Mouse (Mus musculus): ENCODE data around the gene Sub1. TPM values are rescaled to one million over a fixed set of nuclear protein-coding genes. Genes with fewer than 3 reads are reported as not detected.

The Sub1 gene
- 659 and 677 TPM in 2 replicates for polyA plus RNA-seq (2016; fragmentation: Nextera tagmentation; extraction: Ambion mirVana)

DNA sequence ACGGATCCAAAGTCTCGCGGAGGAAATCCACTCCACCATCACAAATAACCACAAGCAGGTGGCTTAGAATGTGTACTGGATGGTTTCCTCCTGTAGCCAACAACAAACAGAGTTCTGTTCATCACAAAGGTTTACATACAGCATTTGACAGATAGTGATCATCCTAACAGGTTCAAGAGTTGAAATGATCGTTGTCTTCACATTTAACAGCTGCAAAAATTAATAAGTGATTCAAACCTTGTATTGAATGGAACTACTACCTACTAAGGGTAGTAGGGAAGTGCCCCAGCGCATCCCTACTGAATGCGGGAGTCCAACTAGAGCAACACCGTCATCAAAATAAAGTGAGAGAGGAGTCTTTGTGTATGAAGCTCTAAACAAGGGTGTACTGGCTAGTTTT is at the start of gene Sub1:
Gene Sub1 (minus strand): TSS at position 101 of the 400 bp plus-strand sequence.
- 92% methylated on average over 7 of the region's 7 CpGs for WGBS
- peak within 1 kb of the TSS; percentile 87; the same call in 1 of the 2 replicates for H3K27ac ChIP-seq
- H3K4me2 ChIP-seq (replicated peaks), result peak within 1 kb of the TSS; percentile 35
- peak within 1 kb of the TSS; percentile 97 for H3K9ac ChIP-seq
- H3K4me3 ChIP-seq, result peak within 1 kb of the TSS; percentile 98
- H3K36me3 ChIP-seq, result 0 out of 2 replicates have a peak, but pooled peaks cover 14% of the 10 kb centered on the region
- ATAC-seq (ENCODE audit: low FRiP score), result no peak
- H3K9me3 ChIP-seq (replicated peaks), result no peaks in the 10 kb centered on the region
- H3K4me1 ChIP-seq, result peaks cover 24% of the 10 kb centered on the region
- no peaks in the 10 kb centered on the region for H3K27me3 ChIP-seq

DNA sequence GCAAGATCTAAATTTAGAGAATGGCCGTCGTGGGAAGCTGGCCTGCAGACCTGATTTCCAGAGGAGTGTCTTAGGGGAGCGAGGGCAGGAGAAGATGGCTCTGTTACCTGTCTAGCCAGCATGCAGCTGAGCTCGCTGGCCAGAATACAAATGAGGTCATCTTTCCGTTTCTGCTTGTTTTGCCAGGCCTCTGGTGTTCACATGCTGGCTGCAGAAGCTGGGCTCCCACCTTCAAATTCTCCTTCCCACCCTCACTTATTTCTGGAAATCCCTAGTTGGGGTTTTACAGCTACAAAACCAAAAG is 43.6 kb upstream of the Sub1 start:
- no peak overlapping the region for H3K4me3 ChIP-seq
- H3K36me3 ChIP-seq, result no peaks in the 10 kb centered on the region
- no peak overlapping the region for H3K27ac ChIP-seq
- H3K9me3 ChIP-seq (replicated peaks), result no peaks in the 10 kb centered on the region
- ATAC-seq (ENCODE audit: low FRiP score), result no peak
- no peaks in the 10 kb centered on the region for H3K27me3 ChIP-seq
- H3K9ac ChIP-seq, result no peak overlapping the region
- 62% methylated on average over 5 of the region's 5 CpGs for WGBS
- H3K4me1 ChIP-seq, result peaks cover 15% of the 10 kb centered on the region
- H3K4me2 ChIP-seq (replicated peaks), result no peak overlapping the region

DNA sequence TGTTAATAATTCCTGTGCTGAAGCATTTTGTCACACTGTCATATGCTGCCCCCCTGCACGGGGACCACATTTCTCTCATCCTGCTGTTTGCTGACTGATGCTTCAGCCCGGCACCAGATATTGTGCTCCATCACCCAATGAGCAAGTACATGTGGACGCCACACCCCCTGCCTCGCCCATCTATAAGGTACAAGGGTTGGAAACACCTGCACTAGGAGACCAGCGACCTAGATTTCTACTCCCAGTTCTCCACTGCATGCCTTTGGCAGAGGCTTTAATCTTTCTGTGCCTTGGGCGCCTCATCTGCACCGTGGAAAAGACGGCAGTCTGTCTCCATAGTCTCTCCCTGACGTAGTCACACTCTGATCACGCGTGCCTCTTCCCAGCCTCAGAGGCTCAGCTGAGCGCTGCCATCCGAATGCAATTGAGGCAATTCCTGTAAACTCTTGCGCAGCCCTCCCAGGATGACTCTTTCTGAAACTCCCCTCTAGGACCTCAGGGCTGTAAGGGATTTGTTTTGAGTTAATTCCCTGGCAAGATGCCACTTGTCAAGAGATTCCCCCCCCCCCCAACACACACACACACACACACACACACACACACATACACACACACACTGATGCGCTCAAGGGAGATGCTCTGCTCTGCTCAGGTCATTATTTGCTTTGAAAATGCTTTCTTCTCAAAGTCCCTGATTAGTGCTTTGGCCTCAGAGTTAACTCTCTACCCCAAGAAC is 43.1 kb upstream of the Sub1 start:
- 0 out of 2 replicates have a peak overlapping the region, but pooled peaks have one; percentile 5 for H3K4me2 ChIP-seq (replicated peaks)
- peak; percentile 53; the same call in 1 of the 2 replicates for ATAC-seq (ENCODE audit: low FRiP score)
- 76% methylated on average over 15 of the region's 15 CpGs for WGBS
- H3K36me3 ChIP-seq, result no peaks in the 10 kb centered on the region
- no peak overlapping the region for H3K9ac ChIP-seq
- H3K27ac ChIP-seq, result 0 out of 2 replicates have a peak overlapping the region, but pooled peaks have one; percentile 24
- H3K4me3 ChIP-seq, result no peak overlapping the region
- H3K9me3 ChIP-seq (replicated peaks), result no peaks in the 10 kb centered on the region
- no peaks in the 10 kb centered on the region for H3K27me3 ChIP-seq
- H3K4me1 ChIP-seq, result peaks cover 15% of the 10 kb centered on the region

DNA sequence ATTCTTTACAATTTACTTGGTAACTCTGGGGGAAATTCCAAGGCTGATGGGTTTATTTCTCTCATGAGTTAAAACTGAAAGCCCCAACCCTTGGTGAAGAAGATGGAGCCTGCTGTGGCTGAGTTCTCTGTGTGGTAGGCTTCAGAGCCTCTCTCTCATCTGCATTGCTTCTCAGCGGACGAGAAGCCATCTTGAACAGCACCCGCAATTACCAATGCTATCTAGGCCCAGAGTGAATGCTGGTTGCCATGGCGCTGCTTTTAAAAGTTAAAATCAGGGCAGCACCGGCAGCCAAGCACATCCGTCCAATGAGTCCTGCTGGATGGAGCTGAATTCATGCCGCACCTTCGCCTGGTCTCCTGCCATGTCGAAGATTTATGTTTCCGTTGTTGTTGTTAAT is 42.5 kb upstream of the Sub1 start:
- H3K27me3 ChIP-seq, result no peaks in the 10 kb centered on the region
- no peaks in the 10 kb centered on the region for H3K9me3 ChIP-seq (replicated peaks)
- no peak overlapping the region for H3K4me3 ChIP-seq
- H3K4me1 ChIP-seq, result peaks cover 15% of the 10 kb centered on the region
- peak; percentile 69 for ATAC-seq (ENCODE audit: low FRiP score)
- peak overlapping the region; percentile 42; the same call in 1 of the 2 replicates for H3K27ac ChIP-seq
- H3K36me3 ChIP-seq, result no peaks in the 10 kb centered on the region
- 51% methylated on average over 10 of the region's 10 CpGs for WGBS
- H3K4me2 ChIP-seq (replicated peaks), result 0 out of 2 replicates have a peak overlapping the region, but pooled peaks have one; percentile 8
- no peak overlapping the region for H3K9ac ChIP-seq

DNA sequence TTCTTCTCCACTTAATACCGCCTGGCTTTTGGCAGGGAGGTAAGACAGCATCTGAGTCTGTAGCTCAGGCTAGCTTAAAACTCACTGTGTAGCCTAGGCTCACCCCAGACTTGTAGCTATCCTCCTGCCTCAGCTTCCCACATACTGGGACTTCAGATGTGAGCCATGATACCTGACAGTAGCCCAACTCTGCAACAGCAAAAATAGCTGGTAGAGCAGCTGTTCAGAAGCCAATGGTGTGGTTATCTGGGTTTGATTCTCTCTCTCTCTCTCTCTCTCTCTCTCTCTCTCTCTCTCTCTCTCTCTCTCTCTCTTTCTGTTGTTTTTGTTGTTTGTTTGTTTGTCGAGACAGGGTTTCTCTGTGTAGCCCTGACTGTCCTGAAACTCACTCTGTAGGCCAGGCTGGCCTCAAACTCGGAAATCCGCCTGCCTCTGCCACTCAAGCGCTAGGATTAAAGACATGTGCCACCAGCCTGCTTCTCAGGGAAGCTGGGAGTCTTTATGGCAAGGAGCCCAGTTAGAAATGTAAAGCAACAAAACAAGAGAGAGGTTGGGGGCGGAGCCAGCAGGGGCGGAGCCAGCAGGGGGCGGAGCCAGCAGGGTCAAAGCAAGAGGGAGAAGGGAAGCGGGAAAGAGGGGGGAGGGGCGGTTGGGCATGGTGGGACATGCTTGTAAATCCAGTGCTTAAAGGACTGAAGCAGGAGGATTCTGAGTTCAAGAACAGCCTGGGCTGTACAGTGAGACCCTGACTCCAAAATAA is 41.3 kb upstream of the Sub1 start:
- Histone ChIP-seq H3K4me2 (replicated peaks) (no peak overlapping the region), H3K27ac (no peak overlapping the region), H3K27me3 (no peaks in the 10 kb centered on the region), H3K9me3 (replicated peaks) (no peaks in the 10 kb centered on the region), H3K36me3 (no peaks in the 10 kb centered on the region), H3K4me1 (peaks cover 15% of the 10 kb centered on the region), H3K4me3 (no peak overlapping the region), H3K9ac (no peak overlapping the region)
- WGBS, result 76% methylated on average over 10 of the region's 10 CpGs
- ATAC-seq (ENCODE audit: low FRiP score), result peak; percentile 39; the same call in 1 of the 2 replicates

DNA sequence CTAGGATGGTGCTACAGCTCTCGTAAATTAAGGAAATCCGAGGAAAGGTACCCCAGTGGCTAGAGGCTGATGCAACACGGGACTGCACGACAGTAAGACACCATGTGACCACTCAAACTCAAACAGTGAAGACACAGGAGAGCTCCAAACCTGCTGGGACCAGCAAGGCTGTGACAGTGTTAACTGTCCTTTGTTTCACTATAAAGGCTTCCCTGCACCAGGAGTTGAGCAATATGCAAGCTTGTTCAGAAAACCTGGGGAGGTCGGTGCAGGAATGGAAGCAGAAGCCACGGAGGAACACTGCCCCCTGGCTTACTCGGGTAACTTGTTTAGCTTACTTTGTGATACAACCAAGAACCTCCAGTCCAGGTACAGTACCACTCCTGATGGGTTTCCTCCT is 40.4 kb upstream of the Sub1 start:
- no peak overlapping the region for H3K27ac ChIP-seq
- H3K4me2 ChIP-seq (replicated peaks), result no peak overlapping the region
- no peaks in the 10 kb centered on the region for H3K36me3 ChIP-seq
- no peak for ATAC-seq (ENCODE audit: low FRiP score)
- no peak overlapping the region for H3K9ac ChIP-seq
- no peak overlapping the region for H3K4me3 ChIP-seq
- peaks cover 15% of the 10 kb centered on the region for H3K4me1 ChIP-seq
- H3K27me3 ChIP-seq, result no peaks in the 10 kb centered on the region
- 64% methylated on average over 7 of the region's 7 CpGs for WGBS
- H3K9me3 ChIP-seq (replicated peaks), result no peaks in the 10 kb centered on the region

DNA sequence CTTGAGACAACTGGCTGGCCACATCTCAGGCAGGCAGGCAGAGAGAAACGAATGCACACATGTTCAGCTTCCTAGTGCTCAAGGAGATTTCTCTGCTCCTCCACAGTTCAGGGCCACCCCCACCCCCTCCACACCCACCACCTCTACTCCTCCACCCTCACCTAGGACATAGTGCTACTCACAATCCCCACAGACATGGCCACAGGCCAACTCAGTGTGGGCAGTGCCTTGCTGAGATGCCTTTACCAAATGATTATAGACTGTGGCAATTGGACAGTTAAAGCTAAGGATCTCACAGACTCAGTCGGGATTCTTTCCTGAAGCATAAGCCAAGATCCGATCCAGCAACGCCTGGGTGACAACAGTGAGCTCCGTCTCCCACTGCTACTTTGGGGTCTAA is 39.9 kb upstream of the Sub1 start:
- no peaks in the 10 kb centered on the region for H3K36me3 ChIP-seq
- no peaks in the 10 kb centered on the region for H3K27me3 ChIP-seq
- 83% methylated on average over 5 of the region's 5 CpGs for WGBS
- H3K4me2 ChIP-seq (replicated peaks), result no peak overlapping the region
- H3K4me3 ChIP-seq, result no peak overlapping the region
- H3K4me1 ChIP-seq, result peaks cover 15% of the 10 kb centered on the region
- H3K27ac ChIP-seq, result no peak overlapping the region
- ATAC-seq (ENCODE audit: low FRiP score), result no peak
- H3K9me3 ChIP-seq (replicated peaks), result no peaks in the 10 kb centered on the region
- H3K9ac ChIP-seq, result no peak overlapping the region

DNA sequence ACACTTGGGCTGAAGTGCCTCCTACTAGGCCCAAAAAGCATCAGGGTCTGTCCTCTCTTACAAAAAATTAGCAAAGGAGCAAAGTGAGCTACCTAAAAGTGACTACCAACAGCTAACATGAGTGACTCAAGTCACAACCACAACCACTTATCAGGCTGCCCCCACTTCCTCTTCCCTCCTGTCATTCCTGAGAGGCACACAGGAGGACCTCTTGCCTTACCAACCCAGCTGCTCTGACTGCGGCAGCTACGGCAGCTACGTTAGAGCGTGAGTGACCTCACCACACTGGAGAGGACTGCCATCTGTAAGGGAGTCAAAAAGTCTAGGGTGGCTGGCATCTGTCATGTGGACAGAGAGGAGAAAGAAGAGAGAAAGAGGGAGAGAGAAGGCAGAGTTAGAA is 37.5 kb upstream of the Sub1 start:
- Histone ChIP-seq H3K27ac (no peak overlapping the region), H3K9me3 (replicated peaks) (no peaks in the 10 kb centered on the region), H3K4me1 (peaks cover 5% of the 10 kb centered on the region), H3K4me3 (no peak overlapping the region), H3K9ac (no peak overlapping the region), H3K4me2 (replicated peaks) (no peak overlapping the region), H3K36me3 (no peaks in the 10 kb centered on the region), H3K27me3 (no peaks in the 10 kb centered on the region)
- 88% methylated on average over 4 of the region's 4 CpGs for WGBS
- ATAC-seq (ENCODE audit: low FRiP score), result no peak

DNA sequence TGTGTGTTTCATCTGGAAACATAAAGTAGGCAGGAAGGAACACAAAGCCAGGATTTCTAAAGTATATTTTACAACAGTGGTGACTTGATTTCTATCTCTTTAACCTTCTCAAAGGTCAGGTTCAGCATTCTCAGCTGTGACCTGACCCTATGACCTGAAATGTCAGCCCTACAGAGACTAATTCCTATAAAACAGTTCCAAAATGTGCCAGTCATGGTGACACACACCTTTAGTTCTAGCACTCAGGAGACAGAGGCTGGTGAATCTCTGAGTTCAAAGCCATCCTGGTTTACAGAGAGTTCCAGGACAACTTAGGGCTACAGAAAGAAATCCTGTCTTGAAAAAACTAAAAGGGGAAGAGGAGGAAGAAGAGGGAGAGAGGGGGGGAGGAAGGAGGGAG is 36.4 kb upstream of the Sub1 start:
- no peak overlapping the region for H3K9ac ChIP-seq
- no peak overlapping the region for H3K4me2 ChIP-seq (replicated peaks)
- no peak for ATAC-seq (ENCODE audit: low FRiP score)
- no peak overlapping the region for H3K4me3 ChIP-seq
- H3K36me3 ChIP-seq, result no peaks in the 10 kb centered on the region
- no peak overlapping the region for H3K27ac ChIP-seq
- no peaks in the 10 kb centered on the region for H3K9me3 ChIP-seq (replicated peaks)
- H3K27me3 ChIP-seq, result no peaks in the 10 kb centered on the region
- H3K4me1 ChIP-seq, result no peaks in the 10 kb centered on the region

DNA sequence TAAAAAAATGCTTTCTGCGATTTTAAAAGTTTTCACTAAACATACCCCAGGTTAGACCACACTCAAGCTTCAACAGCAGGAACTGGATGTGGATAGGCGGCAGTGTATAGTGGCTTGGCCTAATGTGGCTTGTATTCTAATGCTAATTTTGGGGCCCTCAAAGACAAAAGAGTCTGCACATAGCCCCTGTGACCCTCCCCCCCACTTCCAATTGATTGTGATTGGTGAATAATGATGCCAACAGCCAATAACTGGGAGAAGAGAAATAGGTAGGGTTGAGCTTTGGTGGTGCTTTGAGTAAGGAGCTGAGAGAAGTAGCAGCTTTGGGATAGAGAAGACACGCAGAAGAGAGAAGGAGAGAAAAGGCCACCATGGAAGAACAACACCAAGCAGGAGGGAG is 35.7 kb upstream of the Sub1 start:
- Histone ChIP-seq H3K4me2 (replicated peaks) (no peak overlapping the region), H3K36me3 (no peaks in the 10 kb centered on the region), H3K4me1 (no peaks in the 10 kb centered on the region), H3K27me3 (no peaks in the 10 kb centered on the region), H3K27ac (no peak overlapping the region), H3K9me3 (replicated peaks) (no peaks in the 10 kb centered on the region), H3K4me3 (no peak overlapping the region), H3K9ac (no peak overlapping the region)
- no peak for ATAC-seq (ENCODE audit: low FRiP score)
- WGBS, result 65% methylated on average over 3 of the region's 3 CpGs

DNA sequence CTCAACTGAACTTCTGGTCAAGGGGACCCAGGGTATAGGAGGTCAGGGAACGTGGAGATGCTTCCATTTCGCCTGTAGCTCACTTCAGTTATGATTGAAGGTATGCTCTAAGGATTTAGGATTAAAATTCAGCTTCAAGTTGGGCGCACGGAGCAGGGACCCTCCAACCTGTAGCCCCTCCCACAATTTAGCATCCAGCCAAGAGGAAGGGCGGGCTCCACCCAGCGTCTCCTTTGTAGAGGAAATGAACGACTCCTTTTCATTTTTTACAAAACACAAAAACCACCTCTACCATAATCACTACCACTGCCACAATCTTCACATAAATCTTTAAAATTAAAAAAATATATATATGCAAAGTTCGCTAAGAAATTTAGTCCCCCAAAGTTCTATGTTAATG is 35.1 kb upstream of the Sub1 start:
- no peak overlapping the region for H3K9ac ChIP-seq
- H3K4me3 ChIP-seq, result no peak overlapping the region
- H3K27me3 ChIP-seq, result no peaks in the 10 kb centered on the region
- ATAC-seq (ENCODE audit: low FRiP score), result no peak
- no peak overlapping the region for H3K27ac ChIP-seq
- H3K36me3 ChIP-seq, result no peaks in the 10 kb centered on the region
- H3K4me1 ChIP-seq, result no peaks in the 10 kb centered on the region
- WGBS, result 91% methylated on average over 8 of the region's 8 CpGs
- no peak overlapping the region for H3K4me2 ChIP-seq (replicated peaks)
- no peaks in the 10 kb centered on the region for H3K9me3 ChIP-seq (replicated peaks)

DNA sequence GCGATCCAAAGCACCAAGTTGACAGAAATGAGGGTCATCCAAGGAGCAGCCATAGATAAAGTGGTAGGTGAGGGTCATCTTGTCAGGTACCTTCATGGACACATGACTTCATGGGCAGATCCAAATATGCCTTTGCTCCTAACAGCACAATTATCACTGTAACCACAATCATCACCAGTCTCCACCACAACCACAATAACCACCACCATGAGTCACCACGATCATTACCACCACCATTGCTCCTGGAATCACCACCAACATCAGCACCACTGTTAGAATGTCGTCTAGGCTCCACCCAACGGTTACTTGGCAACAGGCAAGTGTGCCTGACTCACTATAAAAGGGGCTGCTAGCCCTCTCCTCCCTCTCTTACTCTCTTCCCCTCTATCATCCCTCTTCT is 33.4 kb upstream of the Sub1 start:
- no peak overlapping the region for H3K27ac ChIP-seq
- no peaks in the 10 kb centered on the region for H3K4me1 ChIP-seq
- no peak overlapping the region for H3K9ac ChIP-seq
- 74% methylated on average over 4 of the region's 4 CpGs for WGBS
- no peak overlapping the region for H3K4me3 ChIP-seq
- no peak for ATAC-seq (ENCODE audit: low FRiP score)
- H3K36me3 ChIP-seq, result no peaks in the 10 kb centered on the region
- no peaks in the 10 kb centered on the region for H3K27me3 ChIP-seq
- H3K9me3 ChIP-seq (replicated peaks), result no peaks in the 10 kb centered on the region
- no peak overlapping the region for H3K4me2 ChIP-seq (replicated peaks)

DNA sequence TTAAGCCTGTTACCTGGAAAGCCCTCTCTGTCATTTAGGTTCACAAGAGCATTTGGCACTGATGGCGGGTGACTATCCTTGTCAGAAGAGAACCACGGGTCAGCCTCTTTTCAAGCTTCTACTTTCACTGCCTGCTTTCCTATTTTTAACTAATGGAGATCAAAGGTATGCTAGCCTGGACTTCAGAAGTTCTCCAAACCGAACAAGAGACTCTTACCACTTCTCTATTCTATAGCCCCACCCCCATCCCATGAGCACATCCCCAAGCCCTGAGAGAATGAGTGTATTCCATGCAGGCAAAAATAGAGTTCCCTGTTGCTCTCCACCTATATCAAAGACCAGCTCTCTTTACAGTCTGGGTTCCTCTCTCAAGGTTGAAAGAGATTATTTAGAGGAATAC is 31.0 kb upstream of the Sub1 start:
- H3K4me2 ChIP-seq (replicated peaks), result no peak overlapping the region
- H3K27ac ChIP-seq, result no peak overlapping the region
- no peak overlapping the region for H3K9ac ChIP-seq
- WGBS, result 85% methylated on average over 3 of the region's 3 CpGs
- ATAC-seq (ENCODE audit: low FRiP score), result no peak
- H3K36me3 ChIP-seq, result no peaks in the 10 kb centered on the region
- no peaks in the 10 kb centered on the region for H3K4me1 ChIP-seq
- H3K4me3 ChIP-seq, result no peak overlapping the region
- H3K9me3 ChIP-seq (replicated peaks), result no peaks in the 10 kb centered on the region
- H3K27me3 ChIP-seq, result no peaks in the 10 kb centered on the region

All from hindbrain, embryonic 12.5 days (tissue).